Mouse (Mus musculus) cerebellum, adult 9-10 months (tissue): ENCODE measurements around the gene Brd3.
"Not testable (repeated sequence)": the region's sequence is repeated elsewhere in the genome, so short reads cannot be mapped to it uniquely, and the experiment has no call there.

Experiments
- DNase-seq: peaks from one replicate; pipeline ENCODE4 v3.0.0; 2022

Brd3 gene

DNA sequence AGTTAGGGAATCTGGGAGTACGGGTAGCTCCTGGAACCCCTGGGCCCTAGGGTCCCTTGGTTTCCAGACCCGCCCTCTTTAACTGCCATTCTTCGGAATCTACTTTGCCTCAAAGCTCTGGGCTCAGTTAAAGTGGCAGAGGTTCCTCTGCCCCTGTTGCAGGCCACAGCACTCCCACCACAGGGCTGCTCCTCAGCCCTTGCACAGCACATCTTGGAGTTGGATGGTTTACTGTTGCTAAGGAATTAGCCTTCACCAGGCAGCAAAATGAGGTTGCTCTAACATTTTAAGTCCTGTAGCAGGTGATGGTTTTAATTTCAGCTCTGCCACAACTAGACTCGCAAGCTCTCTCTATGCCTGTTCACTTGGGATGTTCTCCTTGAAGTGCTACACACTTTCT lies at the start of gene Brd3:
Gene Brd3, minus strand, starts transcription at position 101 of the 400 bp plus-strand sequence.
- DNase-seq = no peak

DNA sequence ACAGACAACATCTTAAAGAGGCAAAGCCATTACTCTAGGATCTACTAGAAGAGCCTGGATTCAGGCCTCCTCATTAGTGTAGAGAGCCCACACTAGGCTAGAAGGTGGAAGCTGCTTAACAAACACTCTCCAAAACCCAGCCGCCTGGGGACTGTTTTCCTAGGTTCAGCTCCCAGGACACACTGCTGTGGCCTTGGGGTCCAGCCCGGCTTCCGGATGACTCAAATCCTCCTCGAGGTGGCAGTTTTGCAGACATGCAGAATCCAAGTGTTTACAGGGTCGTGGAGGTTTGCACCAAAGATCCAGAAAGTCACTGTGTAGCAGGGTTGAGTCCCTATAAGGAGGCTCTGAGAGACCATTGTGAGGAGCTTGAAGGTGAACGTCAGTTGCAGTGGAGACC lies 49.5 kb upstream of the Brd3 start:
- no peak for DNase-seq

DNA sequence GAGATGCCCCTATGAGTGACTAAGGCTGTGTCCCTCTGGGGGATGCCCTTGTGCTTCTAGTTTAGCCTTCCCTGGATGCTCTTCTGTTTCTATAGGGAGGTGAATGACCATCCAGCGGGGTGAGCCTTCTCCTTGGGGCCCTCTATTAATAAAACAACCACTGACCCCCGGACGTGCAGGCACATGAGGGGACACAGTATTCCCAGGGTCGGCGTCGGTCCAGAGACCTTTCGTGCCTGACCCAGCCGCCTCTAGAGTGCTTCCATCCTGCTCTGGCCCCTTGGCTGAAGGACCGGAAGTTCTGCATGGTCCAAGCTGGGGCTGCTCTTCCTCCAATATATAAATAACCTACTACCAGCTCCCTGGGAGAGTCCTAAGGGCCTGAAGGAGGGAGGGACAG lies 46.8 kb upstream of the Brd3 start:
- no peak for DNase-seq

GRCm38 (mm10) chr2:27552620-27553287 lies 45.3 kb upstream of the Brd3 start:
- peak; percentile 68 for DNase-seq

DNA sequence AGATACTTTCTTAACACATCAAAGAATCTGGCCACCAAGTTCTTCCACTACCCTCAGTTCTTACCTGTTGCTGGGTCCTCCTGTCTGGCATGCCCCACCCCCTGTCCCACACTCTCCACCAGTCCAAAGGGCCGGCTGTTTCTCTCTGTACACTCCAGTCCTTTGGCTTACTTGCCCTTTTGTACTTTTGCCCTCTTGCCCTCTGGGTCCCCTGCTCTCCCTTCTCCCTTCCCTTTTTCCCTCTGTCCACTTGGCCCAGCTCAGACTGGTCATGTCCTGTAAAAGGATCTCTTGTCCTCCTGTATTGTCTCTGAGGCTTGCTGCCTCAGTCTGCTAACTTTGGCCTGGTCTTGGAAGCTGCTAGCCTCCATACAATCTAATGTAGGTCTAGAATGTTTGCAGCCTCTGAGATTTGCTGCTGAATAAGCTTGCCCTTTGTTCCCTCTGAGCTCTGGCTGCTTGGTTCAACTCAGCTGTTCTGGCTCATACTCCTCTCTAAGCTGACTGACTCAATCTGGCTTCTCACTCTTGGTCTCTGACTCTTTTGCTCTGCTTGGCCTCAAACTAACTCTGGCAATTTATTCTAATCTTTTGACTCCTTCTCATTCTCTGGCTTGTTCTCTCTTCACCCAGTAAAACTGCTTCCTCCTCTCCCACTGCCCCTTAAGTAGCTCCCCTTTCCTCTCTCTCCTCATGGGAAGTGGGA lies 41.4 kb upstream of the Brd3 start:
- no peak for DNase-seq

GRCm38 (mm10) chr2:27547986-27548385 lies 40.5 kb upstream of the Brd3 start:
- DNase-seq = no peak

DNA sequence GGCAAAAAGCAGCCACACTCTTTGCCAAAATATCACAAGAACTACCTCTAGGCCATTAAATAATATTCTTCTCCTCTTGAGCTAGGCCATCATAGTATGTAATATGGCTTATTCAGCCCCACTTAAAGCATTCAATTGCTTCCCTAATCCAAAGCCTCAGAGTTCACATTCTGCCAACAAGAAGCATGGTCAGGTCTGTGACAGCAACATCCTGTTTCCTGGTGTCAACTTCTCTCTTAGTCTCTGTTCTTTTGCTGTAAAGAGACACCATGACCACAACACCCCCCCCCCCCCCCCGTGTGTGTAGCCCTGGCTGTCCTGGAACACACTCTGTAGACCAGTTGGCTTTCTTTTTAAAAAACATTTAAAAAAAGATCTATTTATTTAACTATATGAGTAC lies 39.9 kb upstream of the Brd3 start:
- no peak for DNase-seq

DNA sequence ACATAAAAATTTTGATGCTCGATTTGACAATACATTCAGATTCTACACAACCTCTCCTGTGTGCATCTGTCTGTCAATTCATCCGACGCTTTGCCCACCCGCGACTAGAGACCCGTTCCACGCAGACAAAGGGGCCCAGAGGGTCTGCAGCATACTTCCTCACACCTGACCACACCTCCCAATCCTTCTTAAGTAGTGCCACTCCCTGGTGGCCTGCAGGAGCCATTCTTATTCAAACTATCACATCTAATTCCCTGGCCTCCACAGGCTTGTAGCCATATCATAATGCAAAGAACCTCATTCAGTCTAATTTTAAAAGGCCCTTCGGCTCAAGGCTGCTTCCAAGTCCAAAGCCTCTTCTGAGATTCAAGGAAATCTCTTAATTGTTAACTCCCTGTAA lies 38.6 kb upstream of the Brd3 start:
- not testable (repeated sequence) for DNase-seq

DNA sequence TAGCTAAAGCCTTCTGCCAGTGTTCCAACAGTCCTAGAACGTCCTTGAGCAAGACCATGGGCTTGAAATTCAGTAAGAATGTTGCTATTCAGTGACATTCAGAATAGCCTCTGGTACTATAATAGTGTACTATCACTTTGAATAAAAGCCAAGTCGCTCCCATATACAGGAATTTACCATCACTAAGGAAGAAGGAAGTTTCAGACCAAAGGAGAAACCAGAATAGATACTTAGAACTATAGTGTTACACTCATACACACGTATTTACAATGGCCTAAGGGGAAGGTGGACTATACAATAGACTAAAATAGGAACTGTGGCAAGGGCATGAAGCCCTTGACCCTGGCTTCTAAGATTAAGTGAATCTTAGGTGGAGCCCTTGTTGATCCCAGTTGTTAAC lies 38.1 kb upstream of the Brd3 start:
- not testable (repeated sequence) for DNase-seq

- no peak for DNase-seq
Observed at GRCm38 (mm10) chr2:27544613-27545012, 37.2 kb upstream of the Brd3 start.

DNA sequence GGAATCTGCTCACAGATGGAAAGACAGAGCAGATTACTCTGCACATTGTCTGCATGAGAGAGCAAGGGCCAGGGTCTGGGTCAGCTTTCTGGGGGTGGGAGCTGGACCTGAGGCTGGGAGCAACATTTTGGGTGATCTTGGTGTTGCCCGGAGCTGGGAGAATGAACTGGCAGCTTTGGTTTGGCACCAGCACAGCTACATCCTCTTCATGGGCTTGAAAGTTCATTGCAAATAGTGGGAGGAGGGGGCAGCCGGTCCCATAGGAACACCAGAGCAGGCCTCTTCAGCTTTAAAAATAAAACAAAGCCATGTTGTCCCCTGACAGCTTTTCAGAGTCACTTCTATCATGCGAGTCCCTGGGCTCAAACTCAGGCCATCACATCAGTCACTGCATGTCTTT lies 33.8 kb upstream of the Brd3 start:
- DNase-seq = peak; percentile 45

GRCm38 (mm10) chr2:27540515-27540836 lies 33.0 kb upstream of the Brd3 start:
- no peak for DNase-seq

DNA sequence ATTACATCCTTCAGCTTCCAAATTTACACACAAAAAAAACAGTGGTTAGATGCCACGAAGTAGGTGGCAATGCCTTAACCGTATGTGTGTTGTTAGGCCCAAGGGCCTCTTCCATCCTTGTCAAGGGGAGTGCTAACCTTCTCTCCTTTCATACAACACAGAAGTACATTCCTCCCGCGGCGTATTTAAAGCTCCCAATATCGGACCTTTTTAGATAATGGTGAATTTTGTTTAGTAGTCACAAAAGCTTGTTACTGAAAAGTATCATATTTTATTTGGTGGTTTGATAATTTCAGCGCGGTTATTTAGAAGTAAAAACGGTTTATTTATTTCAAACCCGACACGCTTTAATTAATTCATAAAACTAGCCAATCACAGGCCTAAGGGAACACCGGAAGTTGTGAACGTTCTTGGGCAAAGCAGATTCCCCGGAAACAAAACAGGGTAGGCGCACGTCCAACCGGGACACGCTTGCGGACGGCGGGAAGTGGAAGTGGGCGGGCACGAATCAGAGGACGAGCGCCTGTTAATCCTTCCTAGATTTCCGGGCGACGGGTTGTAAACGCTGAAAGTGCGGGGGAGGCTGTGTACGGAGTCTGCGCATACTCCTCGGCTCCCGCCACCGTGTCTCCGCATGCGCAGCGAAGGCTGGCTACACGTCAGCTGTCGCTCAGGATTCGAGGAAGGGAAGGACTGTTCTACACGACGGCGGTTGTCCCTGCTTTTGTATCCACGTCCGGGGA lies 32.5 kb upstream of the Brd3 start:
- DNase-seq = peak; percentile 100

GRCm38 (mm10) chr2:27539336-27539735 lies 31.9 kb upstream of the Brd3 start:
- peak; percentile 65 for DNase-seq

DNA sequence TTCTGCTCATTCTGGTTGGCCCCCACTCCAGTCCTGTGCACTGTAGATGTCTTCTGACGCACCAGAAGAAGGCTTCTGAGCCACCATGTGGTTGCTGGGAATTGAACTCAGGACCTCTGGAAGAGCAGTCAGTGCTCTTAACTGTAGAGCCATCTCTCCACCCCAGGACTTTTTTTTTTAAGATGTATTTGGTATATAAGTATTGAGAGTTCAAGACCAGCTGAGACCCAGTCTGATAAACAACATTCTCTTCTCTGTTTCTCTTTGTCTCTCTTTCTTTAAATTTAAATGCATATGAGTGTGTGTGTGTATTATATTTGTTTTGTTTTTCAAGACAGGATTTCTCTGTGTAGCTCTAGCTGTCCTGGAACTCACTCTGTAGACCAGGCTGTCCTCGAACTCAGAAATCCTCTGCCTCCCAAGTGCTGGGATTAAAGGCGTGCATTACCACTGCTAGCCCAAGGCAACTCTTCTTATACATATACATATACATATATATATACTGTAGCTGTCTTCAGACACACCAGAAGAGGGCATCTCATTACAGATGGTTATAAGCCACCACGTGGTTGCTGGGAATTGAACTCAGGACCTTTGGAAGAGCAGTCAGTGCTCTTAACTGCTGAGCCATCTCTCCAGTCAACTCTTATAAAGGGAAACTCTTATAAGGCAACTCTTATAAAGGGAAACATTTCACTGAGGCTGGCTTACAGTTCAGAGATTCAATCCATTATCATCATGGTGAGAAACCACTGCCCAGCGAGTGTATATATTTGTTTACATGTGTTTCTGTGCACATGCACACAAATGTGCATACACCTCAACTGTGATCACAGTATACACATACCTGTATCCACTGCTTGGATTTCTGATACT lies 31.2 kb upstream of the Brd3 start:
- DNase-seq = peak; percentile 35

- no peak for DNase-seq
Observed at GRCm38 (mm10) chr2:27518283-27518682, 10.8 kb upstream of the Brd3 start.

GRCm38 (mm10) chr2:27516289-27516688 lies 8.8 kb upstream of the Brd3 start:
- DNase-seq = no peak

- DNase-seq = peak; percentile 39
Observed at GRCm38 (mm10) chr2:27515341-27516166, 8.1 kb upstream of the Brd3 start.

DNA sequence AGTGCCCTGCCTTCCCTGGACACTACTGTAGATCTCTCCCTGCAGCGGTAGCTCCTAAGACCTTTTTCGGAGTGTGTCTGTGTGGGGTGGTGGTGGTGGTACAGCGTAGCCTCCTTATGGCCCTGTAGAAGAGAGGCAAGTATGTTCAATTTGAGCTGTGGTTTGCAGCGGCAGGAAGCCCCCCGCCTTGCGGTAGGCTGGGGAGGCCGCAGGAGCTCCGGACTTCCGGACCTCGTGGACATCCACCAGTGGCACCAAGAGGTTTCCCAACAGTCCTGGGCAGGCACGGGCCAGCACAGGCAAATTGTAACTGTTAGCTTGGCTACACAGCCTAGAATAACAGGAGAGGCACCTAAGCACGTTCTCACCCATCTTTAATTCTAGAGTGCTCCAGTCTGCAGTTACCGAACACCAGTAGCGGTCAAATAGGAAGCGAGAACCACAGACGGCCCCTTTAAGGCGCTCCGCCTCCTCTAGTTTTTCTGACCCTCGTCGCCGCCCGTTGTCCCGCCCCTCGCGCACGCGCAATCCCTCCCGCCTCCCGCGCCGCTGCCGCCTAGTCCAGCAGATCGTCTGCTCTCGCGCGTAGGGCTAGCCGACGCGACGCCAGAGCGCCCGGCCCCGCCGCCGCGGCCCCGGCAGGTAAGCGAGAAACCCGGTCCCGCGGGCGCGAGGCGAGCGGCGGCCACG lies 7.3 kb upstream of the Brd3 start, which contains the start of gene Wdr5:
Gene Wdr5, plus strand, starts transcription at position 519 of the 690 bp plus-strand sequence.
- peak; percentile 94 for DNase-seq

DNA sequence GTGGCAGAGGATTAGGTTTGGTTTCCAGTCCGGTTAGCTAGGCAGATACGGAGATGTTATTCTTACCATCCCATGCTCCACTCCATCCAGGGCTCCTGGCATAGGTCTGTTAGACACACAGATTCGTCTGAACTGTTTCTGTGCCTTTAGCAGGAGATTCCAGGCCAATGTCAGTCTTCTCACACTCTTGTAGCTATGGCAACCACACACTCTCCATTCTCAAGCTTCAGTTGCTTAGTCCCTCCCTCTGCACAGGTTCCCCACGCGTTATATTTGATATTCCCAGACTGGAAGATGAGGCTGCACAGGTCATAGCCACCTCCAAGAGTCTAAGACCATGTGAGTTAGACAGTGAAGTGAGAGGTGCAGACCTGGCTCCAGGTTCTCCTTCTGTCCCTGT lies 6.4 kb upstream of the Brd3 start:
- no peak for DNase-seq

DNA sequence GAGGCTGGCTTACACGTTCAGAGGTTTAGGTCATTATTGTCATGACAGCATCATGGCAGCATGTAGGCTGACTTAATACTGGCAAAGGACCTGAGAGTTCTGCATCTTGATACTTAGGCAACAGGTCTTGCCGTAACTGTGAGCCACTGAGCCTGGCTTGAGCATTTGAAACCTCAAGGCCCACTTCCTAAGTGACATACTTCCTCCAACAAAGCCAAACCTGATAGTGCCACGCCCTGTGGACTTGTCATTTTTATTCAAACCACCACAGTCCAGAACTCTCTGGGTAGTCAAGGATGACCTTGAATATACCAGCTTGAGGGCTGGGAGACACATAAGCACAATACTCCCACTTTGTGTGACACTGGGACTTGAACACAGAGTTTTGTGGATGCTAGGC lies 5.4 kb upstream of the Brd3 start:
- DNase-seq = no peak
